Mouse (Mus musculus) heart, adult 18-20 months (tissue): ENCODE measurements around the gene Higd1c. TPM values are rescaled to one million over a fixed set of nuclear protein-coding genes. Genes with fewer than 3 reads are reported as not detected.

ENCODE experiments used
- total RNA-seq, 2 experiments: library from RNA; stranded (reverse); gene quantifications; 2 replicates each; pipeline ENCODE4 v1.2.3; 2021

The Higd1c gene
- total RNA-seq, 2 experiments from 2014 or later = not detected

Other genes with a start within 250 kb of the Higd1c start
- 10 to 100 TPM; 52.5 to 53.5 TPM for gene Atf1, start 136.7 kb upstream of the Higd1c start, total RNA-seq
- not detected for gene Tmprss12, start 83.7 kb upstream of the Higd1c start, total RNA-seq
- 10 to 100 TPM; 46.0 to 60.5 TPM for gene Mettl7a1, start 60.4 kb upstream of the Higd1c start, total RNA-seq
- under 1 TPM in 1 of 2 experiments, not detected in 1; 0.18 TPM for gene Mettl7a3, start 29.6 kb upstream of the Higd1c start, total RNA-seq
- not detected for gene Methig1, start 11.4 kb upstream of the Higd1c start, total RNA-seq
- 1 to 10 TPM; 1.1 to 1.5 TPM for gene Mettl7a2, start 11.3 kb upstream of the Higd1c start, total RNA-seq
- gene Gm5475, start 57.6 kb downstream of the Higd1c start, total RNA-seq = not detected
- 10 to 100 TPM; 37.8 to 44.5 TPM for gene Slc11a2, start 60.5 kb downstream of the Higd1c start, total RNA-seq
- 10 to 100 TPM; 10.2 to 23.2 TPM for gene Letmd1, start 104.5 kb downstream of the Higd1c start, total RNA-seq
- gene Csrnp2, start 130.9 kb downstream of the Higd1c start, total RNA-seq = 1 to 10 TPM; 1.9 to 2.6 TPM
- gene Tfcp2, start 187.5 kb downstream of the Higd1c start, total RNA-seq = 10 to 100 TPM; 11.3 to 14.7 TPM
- gene Pou6f1, start 235.4 kb downstream of the Higd1c start, total RNA-seq = 10 to 100 TPM; 11.1 to 14.2 TPM